Mouse (Mus musculus) E14TG2a.4 (cell line): ENCODE results near the gene Pip4k2b.

Experiments used
- CTCF ChIP-seq: conservative IDR thresholded peaks from 2 replicates; pipeline ENCODE4 v1.5.1; 2014; ENCODE audit warnings: low read length
- NANOG ChIP-seq: IDR thresholded peaks from 2 replicates; pipeline ENCODE4 v1.6.1; 2014; ENCODE audit warnings: borderline replicate concordance, low read length, mixed read lengths
- POU5F1 ChIP-seq: IDR thresholded peaks from 2 replicates; pipeline ENCODE4 v1.6.1; 2014; ENCODE audit warnings: low read length, borderline replicate concordance

DNA sequence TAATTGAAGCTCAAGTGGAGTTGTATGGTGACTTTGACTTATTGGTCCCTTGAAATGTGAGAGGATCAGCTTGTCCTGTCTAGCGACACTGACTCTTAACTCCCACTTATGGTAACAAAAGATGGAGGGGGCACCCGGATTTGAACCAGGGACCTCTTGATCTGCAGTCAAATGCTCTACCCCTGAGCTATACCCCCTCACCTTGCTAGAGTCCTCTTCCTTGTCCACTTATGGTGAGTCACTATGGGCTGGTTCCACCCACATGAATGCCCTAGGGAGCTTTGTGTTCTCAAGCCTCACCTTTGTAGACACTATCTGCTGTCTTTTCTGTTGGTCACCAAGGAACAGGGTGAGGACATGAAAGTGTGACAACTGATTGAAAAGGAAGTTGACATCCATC lies 25.2 kb upstream of the Pip4k2b start:
- TF ChIP-seq CTCF (no peak), POU5F1 (no peak), NANOG (no peak)
